Mouse (Mus musculus) left cerebral cortex, adult 18-20 months (tissue): ENCODE measurements at regions not wholly inside any gene's neighbourhood (a gene's known extent, or its start where the extent isn't known, plus 50 kb on each side); places are given as distances from the start of the nearest gene placed in this dataset.

Source experiments
- DNase-seq, 2 experiments: peaks; one replicate each; pipeline ENCODE4 v3.0.0; 2021 to 2022; ENCODE audit warnings: low spot score in 2 of 2, mixed read lengths in 1 of 2

GRCm38 (mm10) chr11:18437834-18438611, 484.3 kb upstream of the Etaa1 start:
- DNase-seq, result peak in 1 of 2 experiments; percentile 5

- no peak for DNase-seq
Observed at GRCm38 (mm10) chr11:18421076-18421475, 467.4 kb upstream of the Etaa1 start.

- DNase-seq, result no peak
Observed at GRCm38 (mm10) chr11:18413769-18414168, 460.1 kb upstream of the Etaa1 start.

- no peak for DNase-seq
Observed at GRCm38 (mm10) chr11:18408071-18408752, 454.5 kb upstream of the Etaa1 start.

GRCm38 (mm10) chr11:18399561-18399960, 445.9 kb upstream of the Etaa1 start:
- DNase-seq, result no peak

GRCm38 (mm10) chr11:18396397-18396796, 442.7 kb upstream of the Etaa1 start:
- DNase-seq, result no peak

- DNase-seq, result no peak
Observed at GRCm38 (mm10) chr11:18395631-18396030, 442.0 kb upstream of the Etaa1 start.

- DNase-seq, result no peak
Observed at GRCm38 (mm10) chr11:18372813-18373332, 419.2 kb upstream of the Etaa1 start.

- DNase-seq, result no peak
Observed at GRCm38 (mm10) chr11:18371304-18371703, 417.6 kb upstream of the Etaa1 start.

- no peak for DNase-seq
Observed at GRCm38 (mm10) chr11:18370861-18371260, 417.2 kb upstream of the Etaa1 start.

GRCm38 (mm10) chr11:18354866-18355265, 401.2 kb upstream of the Etaa1 start:
- DNase-seq, result no peak

GRCm38 (mm10) chr11:18354156-18354555, 400.5 kb upstream of the Etaa1 start:
- DNase-seq, result no peak

- no peak for DNase-seq
Observed at GRCm38 (mm10) chr11:18347841-18348240, 394.2 kb upstream of the Etaa1 start.

GRCm38 (mm10) chr11:18313510-18314301, 360.0 kb upstream of the Etaa1 start:
- no peak for DNase-seq

- no peak for DNase-seq
Observed at GRCm38 (mm10) chr11:18296194-18297125, 342.8 kb upstream of the Etaa1 start.

- DNase-seq, result no peak
Observed at GRCm38 (mm10) chr11:18278585-18279136, 325.0 kb upstream of the Etaa1 start.

- no peak for DNase-seq
Observed at GRCm38 (mm10) chr11:18272392-18272791, 318.7 kb upstream of the Etaa1 start.

GRCm38 (mm10) chr11:18266161-18266560, 312.5 kb upstream of the Etaa1 start:
- no peak for DNase-seq

GRCm38 (mm10) chr11:18262901-18263300, 309.2 kb upstream of the Etaa1 start:
- no peak for DNase-seq

- DNase-seq, result no peak
Observed at GRCm38 (mm10) chr11:18249236-18249635, 295.6 kb upstream of the Etaa1 start.
